Mouse (Mus musculus) liver, embryonic 14.5 days (tissue): ENCODE measurements around the gene Scarf2. TPM values are rescaled to one million over a fixed set of nuclear protein-coding genes. Genes with fewer than 3 reads are reported as not detected.

Experiments used
- ATAC-seq: fragments of 200-750 bp; cut with Nextera tagmentation; 2 replicates; pipeline ENCODE4 v1.8.0; 2017; ENCODE audit warnings: moderate number of reproducible peaks, mild to moderate bottlenecking, moderate library complexity; ENCODE audit not compliant: insufficient read depth
- DNase-seq, 3 experiments: peaks; one replicate each; pipeline ENCODE4 v3.0.0-alpha.2; 2012 to 2013; ENCODE audit warnings: low read depth in 3 of 3, low spot score in 3 of 3
- H3K27ac ChIP-seq: fragments of 300-500 bp; sonication (generic); 2 replicates; pipeline ENCODE4 v1.5.1; 2014; ENCODE audit warnings: moderate library complexity, mild to moderate bottlenecking, control low read depth, inconsistent platforms
- H3K27me3 ChIP-seq: fragments of 300-500 bp; sonication (generic); 2 replicates; pipeline ENCODE4 v1.6.1; 2014; ENCODE audit warnings: mild to moderate bottlenecking, low read length, moderate library complexity; ENCODE audit not compliant: control insufficient read depth, insufficient read depth
- H3K36me3 ChIP-seq: fragments of 300-500 bp; sonication (generic); replicated peaks from 2 replicates; pipeline ENCODE4 v1.6.1; 2014; ENCODE audit warnings: low read depth; ENCODE audit not compliant: control insufficient read depth, insufficient read depth
- H3K4me1 ChIP-seq, 2 experiments: fragments of 200-500 bp in 1 of 2; fragments of 300-500 bp in 1 of 2; sonication (generic) in 1 of 2; replicated peaks; 2 replicates each; pipeline ENCODE4 v1.6.1; 2012 to 2014; ENCODE audit warnings: antibody characterized with exemption in 1 of 2, inconsistent platforms in 1 of 2, low read length in 1 of 2; ENCODE audit not compliant: control insufficient read depth in 2 of 2, insufficient read depth in 2 of 2
- H3K4me2 ChIP-seq: fragments of 300-500 bp; sonication (generic); 2 replicates; pipeline ENCODE4 v1.6.1; 2014; ENCODE audit warnings: low read depth, mild to moderate bottlenecking, control low read depth, moderate library complexity
- H3K4me3 ChIP-seq, 2 experiments: fragments of 200-500 bp in 1 of 2; fragments of 300-500 bp in 1 of 2; sonication (generic) in 1 of 2; 2 replicates each; pipeline ENCODE4 v1.5.1; 2012 to 2014; ENCODE audit warnings: low read depth in 2 of 2, low read length in 2 of 2, mild to moderate bottlenecking in 2 of 2, control low read depth in 1 of 2, inconsistent platforms in 1 of 2, moderate library complexity in 1 of 2; ENCODE audit not compliant: insufficient read depth in 1 of 2
- H3K9ac ChIP-seq: fragments of 300-500 bp; sonication (generic); replicated peaks from 2 replicates; pipeline ENCODE4 v1.6.1; 2014; ENCODE audit warnings: mild to moderate bottlenecking, control low read depth, moderate library complexity
- H3K9me3 ChIP-seq: fragments of 300-500 bp; sonication (generic); 2 replicates; pipeline ENCODE4 v1.6.1; 2016; ENCODE audit warnings: low read length, mixed read lengths; ENCODE audit not compliant: control insufficient read depth
- CTCF ChIP-seq: IDR thresholded peaks from 2 replicates; pipeline ENCODE4 v1.5.1; 2016; ENCODE audit warnings: antibody characterized with exemption, low read depth, control low read depth
- EP300 ChIP-seq: IDR thresholded peaks from 2 replicates; pipeline ENCODE4 v1.6.1; 2016; ENCODE audit warnings: antibody characterized with exemption, low read depth
- WGBS: fragments of 180-500 bp; shearing (Covaris S2); extraction: QIAGEN DNeasy Blood & Tissue Kit; methylation state at CpG from one replicate; pipeline ENCODE4 v1.1.7; 2014; ENCODE audit not compliant: insufficient replicate concordance; 5-methylcytosine and 5-hydroxymethylcytosine counted together
- polyA plus RNA-seq, 2 experiments: library from polyadenylated mRNA; depleted of rRNA in 1 of 2; stranded (reverse) in 1 of 2; unstranded in 1 of 2; fragments of >200 nt; fragmentation: Nextera tagmentation in 1 of 2; extraction: Ambion mirVana in 1 of 2; gene quantifications; 2 replicates each; pipeline versions ENCODE4 v1.2.1 to v1.2.3; 2012 to 2014

The Scarf2 gene
- polyA plus RNA-seq, 2 experiments, result 0.51 to 3.4 TPM

- Histone ChIP-seq H3K9ac (no peak overlapping the region), H3K4me3 (no peak overlapping the region), H3K36me3 (peaks cover 25% of the 10 kb centered on the region), H3K4me1 (no peaks in the 10 kb centered on the region), H3K27me3 (no peaks in the 10 kb centered on the region), H3K4me2 (no peak overlapping the region), H3K9me3 (no peaks in the 10 kb centered on the region), H3K27ac (no peak overlapping the region)
- DNase-seq, result no peak
- TF ChIP-seq EP300 (no peak), CTCF (no peak)
- ATAC-seq, result no peak
- WGBS, result 81% methylated on average over 7 of the region's 7 CpGs
These were observed 45.4 kb downstream of the Scarf2 start for GRCm38 (mm10) chr16:17842437-17842836.

- Histone ChIP-seq H3K27ac (no peak overlapping the region), H3K36me3 (peaks cover 26% of the 10 kb centered on the region), H3K9me3 (no peaks in the 10 kb centered on the region), H3K4me2 (no peak overlapping the region), H3K4me1 (no peaks in the 10 kb centered on the region), H3K4me3 (no peak overlapping the region), H3K9ac (no peak overlapping the region), H3K27me3 (no peaks in the 10 kb centered on the region)
- no peak for DNase-seq
- ATAC-seq, result no peak
- 74% methylated on average over 10 of the region's 10 CpGs for WGBS
- TF ChIP-seq CTCF (no peak), EP300 (no peak)
These were observed 46.8 kb downstream of the Scarf2 start for GRCm38 (mm10) chr16:17843701-17844365.

- no peak for DNase-seq
- Histone ChIP-seq H3K9ac (no peak overlapping the region), H3K9me3 (no peaks in the 10 kb centered on the region), H3K27me3 (no peaks in the 10 kb centered on the region), H3K4me3 (no peak overlapping the region), H3K4me2 (no peak overlapping the region), H3K27ac (no peak overlapping the region), H3K4me1 (no peaks in the 10 kb centered on the region), H3K36me3 (peaks cover 28% of the 10 kb centered on the region)
- ATAC-seq, result no peak
- WGBS, result 81% methylated on average over 6 of the region's 6 CpGs
- no peak for TF ChIP-seq EP300
- TF ChIP-seq CTCF, result no peak
These were observed 51.3 kb downstream of the Scarf2 start for GRCm38 (mm10) chr16:17848431-17848830.

- no peaks in the 10 kb centered on the region for H3K4me1 ChIP-seq
- peaks cover 25% of the 10 kb centered on the region for H3K36me3 ChIP-seq
- ATAC-seq (no peak), DNase-seq (peak in 2 of 3 experiments; percentile 26 to 29)
- H3K4me2 ChIP-seq, result no peak overlapping the region
- H3K9ac ChIP-seq, result no peak overlapping the region
- no peak overlapping the region for H3K4me3 ChIP-seq
- no peaks in the 10 kb centered on the region for H3K9me3 ChIP-seq
- H3K27ac ChIP-seq, result no peak overlapping the region
- H3K27me3 ChIP-seq, result no peaks in the 10 kb centered on the region
- 37% methylated on average over 1 of the region's 1 CpGs for WGBS
- TF ChIP-seq CTCF (peak; percentile 79), EP300 (no peak)
These were observed 51.8 kb downstream of the Scarf2 start for GRCm38 (mm10) chr16:17848928-17849327.

GRCm38 (mm10) chr16:17849486-17849885 is 52.4 kb downstream of the Scarf2 start:
- Histone ChIP-seq H3K36me3 (peaks cover 25% of the 10 kb centered on the region), H3K9me3 (no peaks in the 10 kb centered on the region), H3K4me1 (no peaks in the 10 kb centered on the region), H3K4me3 (no peak overlapping the region), H3K27me3 (no peaks in the 10 kb centered on the region), H3K27ac (no peak overlapping the region), H3K4me2 (no peak overlapping the region), H3K9ac (no peak overlapping the region)
- no peak for TF ChIP-seq CTCF
- no peak for TF ChIP-seq EP300
- DNase-seq (no peak), ATAC-seq (no peak)
- 78% methylated on average over 6 of the region's 6 CpGs for WGBS
